Mouse (Mus musculus) forebrain, embryonic 16.5 days (tissue): Measurements from ENCODE around the gene Gm45234. TPM values are rescaled to one million over a fixed set of nuclear protein-coding genes. Genes with fewer than 3 reads are reported as not detected.

Source experiments
- ATAC-seq: fragments of 200-750 bp; cut with Nextera tagmentation; 2 replicates; pipeline ENCODE4 v1.8.0; 2017; ENCODE audit warnings: mild to moderate bottlenecking, moderate library complexity
- H3K27ac ChIP-seq: fragments of 300-500 bp; sonication (generic); 2 replicates; pipeline ENCODE4 v1.5.1; 2014; ENCODE audit warnings: low read length, control low read depth
- H3K27me3 ChIP-seq: fragments of 300-500 bp; sonication (generic); replicated peaks from 2 replicates; pipeline ENCODE4 v1.6.1; 2014; ENCODE audit warnings: low read length; ENCODE audit not compliant: control insufficient read depth, insufficient read depth
- H3K36me3 ChIP-seq: fragments of 300-500 bp; sonication (generic); 2 replicates; pipeline ENCODE4 v1.6.1; 2014; ENCODE audit not compliant: control insufficient read depth, insufficient read depth
- H3K4me1 ChIP-seq: fragments of 300-500 bp; sonication (generic); replicated peaks from 2 replicates; pipeline ENCODE4 v1.6.1; 2014; ENCODE audit warnings: low read length; ENCODE audit not compliant: control insufficient read depth, insufficient read depth
- H3K4me2 ChIP-seq: fragments of 300-500 bp; sonication (generic); 2 replicates; pipeline ENCODE4 v1.6.1; 2014; ENCODE audit warnings: mild to moderate bottlenecking, low read length, control low read depth
- H3K4me3 ChIP-seq: fragments of 300-500 bp; sonication (generic); replicated peaks from 2 replicates; pipeline ENCODE4 v1.5.1; 2014; ENCODE audit warnings: mild to moderate bottlenecking, low read length, control low read depth
- H3K9ac ChIP-seq: fragments of 300-500 bp; sonication (generic); replicated peaks from 2 replicates; pipeline ENCODE4 v1.6.1; 2014; ENCODE audit warnings: low read depth, low read length, control low read depth
- H3K9me3 ChIP-seq: fragments of 300-500 bp; sonication (generic); 2 replicates; pipeline ENCODE4 v1.6.1; 2016; ENCODE audit warnings: low read length; ENCODE audit not compliant: control insufficient read depth
- WGBS: fragments of 180-500 bp; shearing (Covaris S2); extraction: QIAGEN DNeasy Blood & Tissue Kit; methylation state at CpG from one replicate; pipeline ENCODE4 v1.1.7; 2014; 5-methylcytosine and 5-hydroxymethylcytosine counted together
- polyA plus RNA-seq: library from polyadenylated mRNA; unstranded; fragments of >200 nt; fragmentation: Nextera tagmentation; extraction: Ambion mirVana; gene quantifications from 2 replicates; pipeline ENCODE4 v1.2.1, GENCODE M21; 2015

The Gm45234 gene
- polyA plus RNA-seq, 1 experiment from 2014 or later: not detected

DNA sequence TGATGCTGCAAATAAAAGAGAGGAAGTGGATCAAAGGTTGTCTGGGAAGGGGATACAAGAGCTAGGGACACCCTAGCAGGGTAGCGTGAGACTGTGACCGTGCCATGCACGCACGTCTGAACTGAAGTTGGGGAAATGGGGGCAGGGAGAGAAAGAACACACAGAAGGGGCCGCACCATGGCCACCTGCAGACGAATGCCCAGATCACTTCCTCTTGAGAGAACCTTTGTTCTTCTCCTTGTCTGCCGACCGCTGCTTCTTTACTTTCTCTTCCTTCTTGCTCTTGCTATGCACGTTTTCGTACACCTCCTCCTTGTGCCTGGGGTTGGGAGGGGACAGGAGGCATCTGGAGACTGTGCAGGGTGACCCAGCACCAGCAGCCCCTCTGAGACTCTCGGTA is 34.9 kb downstream of the Gm45234 start:
- Histone ChIP-seq H3K27me3 (no peaks in the 10 kb centered on the region), H3K4me1 (no peaks in the 10 kb centered on the region), H3K4me2 (no peak overlapping the region), H3K9ac (no peak overlapping the region), H3K36me3 (peaks cover 11% of the 10 kb centered on the region), H3K9me3 (no peaks in the 10 kb centered on the region), H3K4me3 (no peak overlapping the region), H3K27ac (no peak overlapping the region)
- WGBS: 61% methylated on average over 11 of the region's 11 CpGs
- no peak for ATAC-seq

- no peak for ATAC-seq
- Histone ChIP-seq H3K4me2 (no peak overlapping the region), H3K4me3 (no peak overlapping the region), H3K9ac (no peak overlapping the region), H3K4me1 (no peaks in the 10 kb centered on the region), H3K27ac (no peak overlapping the region), H3K36me3 (peaks cover 23% of the 10 kb centered on the region), H3K27me3 (no peaks in the 10 kb centered on the region), H3K9me3 (no peaks in the 10 kb centered on the region)
- 72% methylated on average over 7 of the region's 7 CpGs for WGBS
Measured at GRCm38 (mm10) chr6:124719354-124719978, 36.4 kb downstream of the Gm45234 start.

DNA sequence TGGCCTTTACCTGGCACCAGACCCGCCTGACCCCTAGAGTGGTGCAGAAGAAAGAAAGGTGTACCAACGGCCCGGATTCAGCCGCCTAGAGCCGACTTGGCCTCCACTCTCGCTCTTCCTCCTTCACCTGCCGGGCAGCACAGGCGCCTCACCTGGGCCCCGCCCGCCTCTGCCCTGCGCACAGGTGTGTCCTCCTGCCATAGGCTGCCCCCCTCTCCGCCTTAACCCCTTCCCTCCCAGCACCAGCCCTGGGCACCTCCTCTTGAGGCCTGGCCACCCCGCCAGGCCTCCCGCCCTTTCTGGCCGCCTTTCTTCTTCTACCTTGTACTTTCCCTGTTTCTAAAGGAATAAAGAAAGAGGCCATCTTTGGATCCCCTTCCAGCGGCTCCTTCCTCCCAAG is 37.1 kb downstream of the Gm45234 start:
- H3K9ac ChIP-seq: no peak overlapping the region
- WGBS: 55% methylated on average over 15 of the region's 16 CpGs
- peaks cover 5% of the 10 kb centered on the region for H3K4me1 ChIP-seq
- no peak overlapping the region for H3K4me2 ChIP-seq
- H3K27ac ChIP-seq: no peak overlapping the region
- peaks cover 23% of the 10 kb centered on the region for H3K36me3 ChIP-seq
- H3K27me3 ChIP-seq: no peaks in the 10 kb centered on the region
- no peak for ATAC-seq
- no peaks in the 10 kb centered on the region for H3K9me3 ChIP-seq
- no peak overlapping the region for H3K4me3 ChIP-seq

DNA sequence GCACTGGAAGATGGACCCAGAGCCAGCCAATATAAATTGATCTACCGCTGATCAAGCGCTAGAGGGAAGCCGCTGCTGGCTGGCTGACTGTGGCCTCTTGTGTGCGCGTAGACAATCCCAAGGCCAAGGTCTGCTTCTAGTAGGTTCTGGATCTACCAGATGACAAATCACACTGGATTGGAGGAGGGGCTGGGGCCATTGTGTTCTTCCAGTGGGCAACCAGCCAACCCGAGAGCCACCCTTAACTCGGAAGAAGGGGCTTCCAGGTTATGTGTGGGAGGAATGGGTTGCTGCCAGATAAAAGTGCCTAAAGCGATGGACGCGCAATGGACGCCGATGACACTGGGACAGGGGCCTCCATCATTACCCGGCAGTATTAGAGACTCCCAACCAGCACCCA is 37.9 kb downstream of the Gm45234 start:
- no peaks in the 10 kb centered on the region for H3K27me3 ChIP-seq

DNA sequence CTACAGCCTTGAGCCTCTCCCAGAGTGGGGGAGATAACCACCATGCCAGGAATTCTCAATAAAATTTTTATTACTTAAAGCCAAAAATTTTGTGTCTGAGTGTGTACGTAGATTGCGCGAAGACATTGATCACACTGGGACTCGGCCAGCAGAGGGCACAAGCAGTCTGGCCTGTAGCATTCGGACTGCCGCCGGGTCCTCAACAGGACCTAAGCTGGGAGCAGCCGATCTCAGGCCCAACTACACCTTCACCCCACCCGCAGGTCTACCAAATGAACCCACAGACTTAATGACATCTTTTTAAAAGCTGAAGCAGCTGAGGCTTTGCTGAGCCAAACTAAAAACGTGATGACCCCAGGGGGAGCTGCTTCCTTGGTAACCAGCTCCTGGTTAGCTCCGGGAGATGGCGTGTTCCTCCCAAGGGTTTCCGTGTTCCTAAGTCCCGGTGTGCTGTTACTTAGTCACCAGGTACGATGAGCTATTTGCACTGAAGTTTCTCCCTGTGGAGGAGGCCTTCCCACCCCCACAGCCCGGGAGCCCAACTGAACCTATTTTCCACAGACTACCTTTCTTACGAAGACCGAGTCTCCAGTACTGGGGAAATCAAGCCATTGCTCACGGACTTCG is 38.8 kb downstream of the Gm45234 start:
- H3K36me3 ChIP-seq: peaks cover 23% of the 10 kb centered on the region
- H3K27me3 ChIP-seq: no peaks in the 10 kb centered on the region
- H3K9ac ChIP-seq: no peak overlapping the region
- no peak overlapping the region for H3K27ac ChIP-seq
- H3K4me1 ChIP-seq: peaks cover 17% of the 10 kb centered on the region
- no peak for ATAC-seq
- no peak overlapping the region for H3K4me3 ChIP-seq
- no peaks in the 10 kb centered on the region for H3K9me3 ChIP-seq
- H3K4me2 ChIP-seq: no peak overlapping the region
- WGBS: 70% methylated on average over 20 of the region's 20 CpGs

More for the DNA sequence above, 37.9 kb downstream of the Gm45234 start:
- no peak overlapping the region for H3K27ac ChIP-seq
- ATAC-seq: no peak
- H3K9me3 ChIP-seq: no peaks in the 10 kb centered on the region
- peaks cover 13% of the 10 kb centered on the region for H3K4me1 ChIP-seq
- WGBS: 81% methylated on average over 13 of the region's 13 CpGs
- no peak overlapping the region for H3K4me3 ChIP-seq
- H3K4me2 ChIP-seq: no peak overlapping the region
- peaks cover 23% of the 10 kb centered on the region for H3K36me3 ChIP-seq
- no peak overlapping the region for H3K9ac ChIP-seq

DNA sequence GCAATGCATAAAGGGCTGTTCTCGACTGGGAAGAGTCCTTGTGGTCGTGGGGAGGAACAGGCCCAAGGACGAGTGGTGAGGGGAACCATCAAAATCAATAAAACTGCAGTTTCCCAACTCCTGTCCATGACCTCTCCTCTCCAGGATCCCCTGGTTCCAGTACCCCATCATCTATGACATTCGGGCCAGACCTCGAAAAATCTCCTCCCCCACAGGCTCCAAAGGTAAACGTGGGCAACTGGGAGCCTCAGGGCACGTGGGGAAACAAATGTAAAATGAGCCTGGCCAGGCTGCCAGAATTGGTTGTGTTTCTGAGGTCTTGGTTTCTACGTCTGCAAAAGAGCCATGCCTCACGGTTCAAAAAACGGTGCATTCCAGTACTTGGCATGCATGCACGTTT is 42.9 kb downstream of the Gm45234 start:
- peaks cover 23% of the 10 kb centered on the region for H3K36me3 ChIP-seq

GRCm38 (mm10) chr6:124711824-124712782 is 43.7 kb downstream of the Gm45234 start, which contains the start of the genes Emg1 and Phb2:
TSS of gene Emg1 (minus strand) at chr6:124712178.
TSS of gene Phb2 (plus strand) at chr6:124712336.
- H3K4me3 ChIP-seq: peak within 1 kb of the TSS; percentile 74

More for the DNA sequence above, 42.9 kb downstream of the Gm45234 start:
- peak overlapping the region; percentile 99 for H3K4me2 ChIP-seq
- WGBS: 23% methylated on average over 11 of the region's 11 CpGs
- H3K27ac ChIP-seq: no peak overlapping the region
- peaks cover 35% of the 10 kb centered on the region for H3K4me1 ChIP-seq
- peak overlapping the region; percentile 98 for H3K9ac ChIP-seq
- peak overlapping the region; percentile 74 for H3K4me3 ChIP-seq
- no peaks in the 10 kb centered on the region for H3K27me3 ChIP-seq
- ATAC-seq: no peak
- H3K9me3 ChIP-seq: no peaks in the 10 kb centered on the region

GRCm38 (mm10) chr6:124708289-124708889 is 47.4 kb downstream of the Gm45234 start:
- no peak overlapping the region for H3K4me2 ChIP-seq
- H3K9me3 ChIP-seq: no peaks in the 10 kb centered on the region
- ATAC-seq: no peak
- no peak overlapping the region for H3K4me3 ChIP-seq
- H3K4me1 ChIP-seq: peaks cover 27% of the 10 kb centered on the region
- peaks cover 19% of the 10 kb centered on the region for H3K36me3 ChIP-seq
- no peak overlapping the region for H3K27ac ChIP-seq
- H3K27me3 ChIP-seq: no peaks in the 10 kb centered on the region
- no peak overlapping the region for H3K9ac ChIP-seq
- WGBS: 92% methylated on average over 10 of the region's 10 CpGs

More at GRCm38 (mm10) chr6:124711824-124712782, 43.7 kb downstream of the Gm45234 start, which contains the start of the genes Emg1 and Phb2:
- peaks cover 35% of the 10 kb centered on the region for H3K4me1 ChIP-seq
- peak within 1 kb of the TSS; percentile 79 for H3K27ac ChIP-seq
- peak; percentile 98 for ATAC-seq
- H3K4me2 ChIP-seq: peak within 1 kb of the TSS; percentile 99
- no peaks in the 10 kb centered on the region for H3K9me3 ChIP-seq
- H3K36me3 ChIP-seq: peaks cover 19% of the 10 kb centered on the region
- no peaks in the 10 kb centered on the region for H3K27me3 ChIP-seq
- under 1% methylated on average over 74 of the region's 76 CpGs for WGBS
- peak within 1 kb of the TSS; percentile 98 for H3K9ac ChIP-seq
